Mouse (Mus musculus): Measurements from ENCODE around the gene Atp6v0c.

Gene Atp6v0c

DNA sequence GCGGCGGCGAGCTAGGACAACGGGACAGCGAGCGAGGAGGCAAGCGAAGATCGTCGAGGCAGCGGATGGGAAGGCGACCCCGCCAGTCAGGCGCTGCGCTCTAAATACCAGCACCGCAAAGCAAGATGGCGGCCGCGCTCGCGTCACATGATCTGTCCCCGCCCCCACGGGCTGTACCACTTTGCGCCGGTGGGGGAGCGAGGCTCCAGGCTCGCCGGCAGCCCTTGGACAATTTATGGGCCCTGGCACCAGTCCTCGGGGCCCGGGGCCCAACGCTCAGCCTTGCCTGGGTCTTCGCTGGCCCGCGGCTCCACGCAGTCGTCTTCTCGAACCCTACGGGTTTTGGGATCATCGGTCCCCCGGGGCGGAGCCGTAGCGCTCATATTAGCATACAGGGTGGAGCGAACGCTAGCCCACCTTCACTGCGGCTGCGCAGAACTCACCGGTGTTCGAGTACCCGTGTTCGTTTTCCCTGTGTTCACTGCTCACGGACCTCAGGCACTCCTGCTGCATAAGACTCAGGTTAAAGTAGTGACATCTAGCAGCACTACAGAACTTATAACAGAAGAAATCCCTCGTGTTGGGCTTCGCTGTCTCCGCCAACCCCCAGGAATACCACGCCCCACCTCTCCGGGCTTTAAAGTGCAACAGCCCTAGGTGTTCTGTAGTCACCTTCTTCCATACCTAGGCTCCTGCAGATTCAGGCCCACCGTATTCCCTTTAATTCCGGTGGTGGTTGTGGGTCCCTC is at the start of gene Atp6v0c:
TSS of gene Atp6v0c (minus strand) at position 386 of the 749 bp plus-strand sequence.
- DNase-seq (ENCODE audit: extremely low read depth, insufficient read length, low spot score), result peak; percentile 91

- DNase-seq (ENCODE audit: extremely low read depth, insufficient read length, low spot score), result no peak
Measured at GRCm38 (mm10) chr17:24216836-24217235, 47.3 kb upstream of the Atp6v0c start.

DNA sequence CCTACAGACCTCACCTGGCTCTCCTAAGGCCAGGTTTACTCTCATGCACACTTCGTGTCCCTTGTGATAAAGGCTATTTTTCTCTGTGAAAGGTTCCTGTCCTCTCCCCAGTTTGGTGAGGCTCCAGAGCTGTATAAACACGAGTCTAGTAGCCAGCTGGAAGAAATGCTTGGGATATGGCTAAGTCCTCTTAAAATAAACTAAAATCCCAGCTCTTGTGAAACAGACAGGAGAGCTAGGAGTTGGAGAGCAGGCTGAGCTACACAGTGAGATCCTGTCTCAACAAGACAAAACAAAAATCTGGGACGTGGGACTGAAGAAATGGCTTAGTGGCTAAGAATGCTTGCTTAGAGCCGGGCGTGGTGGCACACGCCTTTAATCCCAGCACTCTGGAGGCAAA is 43.7 kb upstream of the Atp6v0c start:
- no peak for DNase-seq (ENCODE audit: extremely low read depth, insufficient read length, low spot score)

- DNase-seq (ENCODE audit: extremely low read depth, insufficient read length, low spot score), result no peak
Measured at GRCm38 (mm10) chr17:24212441-24213018, 43.0 kb upstream of the Atp6v0c start.

GRCm38 (mm10) chr17:24211631-24212440 is 42.3 kb upstream of the Atp6v0c start:
- no peak for DNase-seq (ENCODE audit: extremely low read depth, insufficient read length, low spot score)

GRCm38 (mm10) chr17:24210591-24210990 is 41.1 kb upstream of the Atp6v0c start:
- DNase-seq (ENCODE audit: extremely low read depth, insufficient read length, low spot score), result no peak

DNA sequence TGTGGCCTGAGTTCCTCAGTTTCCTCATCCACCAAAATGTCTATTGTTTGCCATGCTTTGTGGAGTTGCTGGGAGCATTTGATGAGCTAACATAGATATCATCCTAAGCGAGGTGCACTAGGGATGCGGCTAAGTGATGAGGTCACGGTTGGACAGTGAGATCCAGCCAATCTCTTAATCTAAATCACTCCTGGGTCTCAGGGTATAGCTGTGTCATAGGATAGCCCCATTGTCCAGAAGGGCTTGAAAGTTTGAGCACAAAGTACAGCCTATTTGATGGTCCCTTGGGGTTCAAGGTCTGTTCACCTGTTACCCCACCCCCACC is 40.4 kb upstream of the Atp6v0c start:
- DNase-seq (ENCODE audit: extremely low read depth, insufficient read length, low spot score), result no peak

DNA sequence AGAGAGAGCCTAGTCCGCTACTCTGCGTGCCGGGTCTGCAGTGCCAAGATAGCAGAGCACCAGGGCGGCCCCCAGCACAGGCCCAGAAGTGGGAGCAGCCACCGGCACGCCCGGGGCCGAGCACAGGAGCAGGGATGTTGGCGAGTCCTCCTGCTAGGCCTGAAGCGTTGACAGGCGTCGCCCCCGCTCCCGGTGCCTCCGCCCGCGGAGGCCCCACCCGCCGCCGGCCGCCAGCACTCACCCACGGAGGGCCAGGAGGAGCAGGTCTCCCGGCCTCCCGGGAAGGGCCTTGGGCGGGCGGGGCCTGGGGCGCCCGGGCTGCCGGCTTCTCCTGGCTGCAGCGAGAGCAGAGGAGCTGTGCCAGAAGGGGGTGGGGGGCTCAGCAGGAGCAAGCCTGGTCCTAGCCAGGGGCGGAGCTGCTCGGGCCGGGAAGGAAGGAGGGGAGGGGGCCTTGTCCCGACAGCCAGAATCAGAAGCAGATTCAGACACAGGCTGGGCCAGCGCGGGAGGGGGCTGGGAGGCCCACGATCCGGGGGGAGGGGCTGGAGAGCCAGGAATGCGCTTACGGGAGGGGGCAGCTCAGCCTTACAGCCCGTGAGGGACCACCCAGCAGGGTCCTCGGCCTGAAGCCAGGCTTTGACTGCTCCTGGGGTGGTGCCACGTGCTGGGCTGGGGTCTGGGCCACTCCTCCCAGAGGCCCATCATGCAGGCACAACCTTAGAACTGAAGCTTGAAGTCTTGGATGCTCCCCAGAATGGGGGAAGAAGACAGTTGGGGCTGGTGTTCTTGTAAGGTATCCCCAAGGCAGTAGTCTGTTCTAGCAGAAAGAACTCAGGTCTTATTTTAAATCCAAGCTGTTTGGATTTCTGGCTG is 39.8 kb upstream of the Atp6v0c start, which contains the start of gene Ntn3:
TSS of gene Ntn3 (minus strand) at position 489 of the 873 bp plus-strand sequence.
- no peak for DNase-seq (ENCODE audit: extremely low read depth, insufficient read length, low spot score)

GRCm38 (mm10) chr17:24208641-24209042 is 39.1 kb upstream of the Atp6v0c start:
- no peak for DNase-seq (ENCODE audit: extremely low read depth, insufficient read length, low spot score)

DNA sequence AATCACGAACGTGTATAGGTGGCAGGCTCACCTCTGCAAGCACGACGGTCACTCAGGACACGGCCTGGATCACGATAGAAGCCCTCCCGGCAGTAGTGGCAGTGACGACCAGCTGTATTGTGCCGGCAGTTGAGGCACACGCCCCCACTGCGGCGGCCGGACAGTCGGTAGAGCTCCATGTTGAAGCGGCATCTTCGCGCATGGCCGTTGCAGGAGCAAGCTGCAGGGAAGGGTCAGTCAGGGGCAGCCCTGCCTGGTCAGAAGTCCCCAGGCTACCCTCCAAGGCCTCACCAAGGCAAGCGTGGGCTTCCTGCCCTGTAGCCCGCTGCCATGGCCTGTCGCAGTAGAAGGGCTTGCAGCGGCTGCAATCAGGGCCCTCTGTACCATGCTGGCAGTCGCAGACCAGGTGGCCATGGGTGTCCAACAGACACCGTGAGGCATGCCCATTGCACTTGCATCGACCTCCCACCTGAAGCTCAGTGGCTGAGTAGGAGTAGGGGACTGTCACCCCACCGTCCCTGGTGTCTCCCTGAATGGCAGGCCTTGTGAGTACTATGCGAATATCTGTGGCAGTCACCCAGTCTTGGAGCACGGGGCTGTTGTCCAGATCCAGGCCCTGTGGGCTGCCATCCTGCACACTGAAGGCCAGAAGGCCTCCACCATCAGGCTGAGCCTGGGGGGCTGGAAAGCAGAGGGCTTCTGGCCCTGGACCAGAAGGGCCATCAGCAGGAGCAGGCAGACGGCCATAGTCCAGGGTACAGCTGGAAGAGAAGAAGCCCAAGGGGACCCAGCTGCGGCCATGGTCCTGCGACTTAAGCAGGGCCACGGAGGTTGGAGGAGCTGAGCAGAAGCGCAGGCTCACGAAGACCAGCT is 38.5 kb upstream of the Atp6v0c start:
- DNase-seq (ENCODE audit: extremely low read depth, insufficient read length, low spot score), result no peak

GRCm38 (mm10) chr17:24206451-24207351 is 37.2 kb upstream of the Atp6v0c start:
- no peak for DNase-seq (ENCODE audit: extremely low read depth, insufficient read length, low spot score)

GRCm38 (mm10) chr17:24205908-24206361 is 36.4 kb upstream of the Atp6v0c start:
- DNase-seq (ENCODE audit: extremely low read depth, insufficient read length, low spot score), result no peak

DNA sequence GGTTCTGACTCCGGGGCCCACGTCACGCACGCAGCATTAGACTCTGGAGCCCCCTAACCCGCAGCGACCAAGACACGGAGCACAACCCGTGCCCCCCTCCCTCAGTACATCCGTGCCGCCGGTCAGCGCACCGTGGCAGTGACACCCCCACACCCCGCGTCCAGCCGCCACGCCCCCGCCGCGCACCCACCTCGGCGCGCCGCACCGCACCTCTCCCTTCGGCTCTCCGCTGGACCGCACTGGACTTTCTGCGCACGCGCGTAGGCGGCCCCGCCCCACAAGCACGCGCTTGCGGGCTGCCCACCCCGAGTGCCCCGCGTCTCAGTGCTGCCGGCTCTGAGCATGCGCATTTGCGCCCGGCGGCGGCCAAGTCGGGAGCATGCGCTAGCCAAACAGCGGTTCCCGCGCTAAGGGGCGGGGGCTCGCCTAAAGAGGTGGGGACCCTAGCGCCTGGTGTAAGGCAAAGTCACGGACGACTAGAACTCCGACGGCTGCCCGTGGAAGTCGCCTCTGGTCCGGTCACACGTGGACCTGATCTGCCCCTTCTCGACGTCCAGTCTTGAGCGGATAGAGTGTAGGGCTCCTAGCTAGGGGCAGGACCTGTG is 35.9 kb upstream of the Atp6v0c start, which contains the start of gene Tbc1d24:
TSS of gene Tbc1d24 (minus strand) at position 279 of the 605 bp plus-strand sequence.
- peak; percentile 86 for DNase-seq (ENCODE audit: extremely low read depth, insufficient read length, low spot score)

DNA sequence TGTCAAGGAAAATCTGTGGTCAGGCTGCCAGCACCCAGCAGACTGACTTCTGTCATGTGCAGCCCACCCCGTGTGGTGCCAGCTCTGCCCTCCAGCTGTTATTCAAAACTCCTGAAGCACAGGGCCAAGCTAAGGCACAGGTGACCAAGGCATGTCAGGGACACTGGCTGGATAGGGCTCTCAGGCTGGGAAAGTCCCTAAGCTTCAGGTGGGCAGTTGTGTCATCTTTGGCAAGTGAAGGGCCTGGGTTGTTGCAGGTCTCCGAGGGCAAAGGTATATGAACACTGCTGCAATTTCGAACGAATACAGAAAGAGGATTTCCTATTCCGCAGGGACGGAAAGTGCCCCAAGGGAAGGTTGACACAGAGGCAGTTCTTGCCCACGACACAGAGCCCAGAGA is 35.3 kb upstream of the Atp6v0c start:
- DNase-seq (ENCODE audit: extremely low read depth, insufficient read length, low spot score), result no peak

- no peak for DNase-seq (ENCODE audit: extremely low read depth, insufficient read length, low spot score)
Measured at GRCm38 (mm10) chr17:24203611-24204534, 34.4 kb upstream of the Atp6v0c start.

- no peak for DNase-seq (ENCODE audit: extremely low read depth, insufficient read length, low spot score)
Measured at GRCm38 (mm10) chr17:24203068-24203467, 33.6 kb upstream of the Atp6v0c start.

DNA sequence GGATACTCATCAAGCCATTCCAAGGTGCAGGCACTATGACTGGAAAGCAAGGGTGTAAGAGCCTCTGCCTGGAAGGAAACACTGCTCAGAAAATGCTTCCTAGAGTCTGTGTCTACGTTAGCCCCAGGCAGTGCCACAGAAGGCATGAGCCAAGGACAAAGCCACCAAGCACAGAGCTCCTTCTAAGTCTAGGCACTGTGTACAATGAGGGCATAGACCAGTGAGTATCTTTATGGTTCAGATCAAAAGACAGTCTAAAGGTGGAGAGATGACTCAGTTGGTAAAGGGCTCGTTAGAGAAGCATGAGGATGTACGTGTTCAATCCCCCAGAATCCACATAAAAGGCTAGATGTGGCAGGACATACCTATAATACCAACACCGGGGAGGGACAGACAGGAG is 31.6 kb upstream of the Atp6v0c start:
- no peak for DNase-seq (ENCODE audit: extremely low read depth, insufficient read length, low spot score)
